Mouse (Mus musculus) myocyte (in vitro differentiated cells): Measurements from ENCODE around the gene F2rl3.

Experiments used
- CEBPB ChIP-seq: IDR thresholded peaks from 2 replicates; pipeline ENCODE4 v1.6.1; 2011; ENCODE audit warnings: mild to moderate bottlenecking, moderate library complexity; ENCODE audit not compliant: poor library complexity, insufficient read depth, severe bottlenecking
- E2F4 ChIP-seq: IDR thresholded peaks from one replicate; pipeline ENCODE4 v1.6.1; 2011; ENCODE audit warnings: mild to moderate bottlenecking, control low read depth, moderate library complexity; ENCODE audit not compliant: insufficient read depth
- MAX ChIP-seq: IDR thresholded peaks from one replicate; pipeline ENCODE4 v1.6.1; 2011; ENCODE audit warnings: low read depth, mild to moderate bottlenecking, control low read depth
- MYOG ChIP-seq, 3 experiments: IDR thresholded peaks; one replicate each; pipeline ENCODE4 v1.6.1; 2011; ENCODE audit warnings: control low read depth in 2 of 3, low read depth in 2 of 3, mild to moderate bottlenecking in 2 of 3; ENCODE audit not compliant: insufficient read length in 2 of 3, control insufficient read depth in 1 of 3, insufficient read depth in 1 of 3
- POLR2A ChIP-seq: IDR thresholded peaks from one replicate; pipeline ENCODE4 v1.6.1; 2011; ENCODE audit warnings: low read depth, mild to moderate bottlenecking, control low read depth, moderate library complexity; ENCODE audit not compliant: insufficient read length
- POLR2AphosphoS2 ChIP-seq: IDR thresholded peaks from one replicate; pipeline ENCODE4 v1.6.1; 2011; ENCODE audit warnings: low read depth, control low read depth; ENCODE audit not compliant: insufficient read length
- TCF12 ChIP-seq: IDR thresholded peaks from one replicate; pipeline ENCODE4 v1.6.1; 2011; ENCODE audit warnings: mild to moderate bottlenecking, control low read depth; ENCODE audit not compliant: poor library complexity, insufficient read depth, severe bottlenecking
- USF1 ChIP-seq: IDR thresholded peaks from one replicate; pipeline ENCODE4 v1.6.1; 2011; ENCODE audit warnings: low read depth, mild to moderate bottlenecking, control low read depth, moderate library complexity

GRCm38 (mm10) chr8:72750266-72750665, 11.4 kb upstream of the F2rl3 start:
- TF ChIP-seq POLR2A (no peak), POLR2AphosphoS2 (no peak), MAX (no peak), USF1 (no peak), CEBPB (no peak), MYOG (IDR thresholded peaks at IDR 0.05; ENCODE audit: control insufficient read depth in 1 of 3, insufficient read depth in 1 of 3, insufficient read length in 2 of 3, low read depth in 2 of 3) (no peak), E2F4 (no peak), TCF12 (no peak)
